8 mouse cellular contexts compared by ENCODE assay signal in the genomic region with DNA sequence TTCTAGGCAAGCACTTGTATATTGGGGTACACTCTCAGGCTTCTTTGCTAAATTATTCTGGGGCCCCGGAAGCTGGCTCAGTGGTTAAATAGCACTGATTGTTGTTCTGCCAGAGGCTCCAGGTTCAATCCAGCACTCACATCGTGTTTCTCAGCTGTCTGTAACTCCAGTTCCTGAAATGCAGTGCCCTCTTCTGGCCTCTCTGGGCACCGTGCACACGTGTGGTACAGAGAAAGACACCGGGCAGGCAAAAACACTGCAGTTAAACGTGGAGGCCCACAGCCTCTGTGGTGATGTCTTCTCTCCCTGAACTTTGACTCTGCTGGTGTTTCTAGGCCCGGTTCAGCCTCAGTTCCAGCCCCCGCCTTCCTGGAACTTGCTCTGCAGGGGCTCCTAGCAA. TPM values are rescaled to one million over a fixed set of nuclear protein-coding genes. Genes with fewer than 3 reads are reported as not detected.
A peak's percentile ranks its signal among the peaks of the same experiment; 100 is the strongest.
DNase-seq lines count a peak whose midpoint lies in the region; TF ChIP-seq lines count a peak whose summit lies in the region.

No protein-coding gene starts in this region.

- peak overlapping the region; percentile 52 for H3K9ac ChIP-seq in MEL (ENCODE audit: control insufficient read depth, low read depth, low read length, poor library complexity, severe bottlenecking)

- peak; percentile 70 to 87 (median 81) for TF ChIP-seq CTCF in MEL (IDR thresholded peaks at IDR 0.05 in 2 of 3, conservative IDR thresholded peaks at IDR 0.05 in 1 of 3; ENCODE audit: control insufficient read depth in 1 of 3, insufficient read depth in 1 of 3, low read depth in 2 of 3, low read length in 3 of 3, poor library complexity in 1 of 3, severe bottlenecking in 1 of 3)

- no peaks in the 10 kb centered on the region for H3K27me3 ChIP-seq in MEL (ENCODE audit: control insufficient read depth in 1 of 2, insufficient read depth in 2 of 2, low read length in 2 of 2)
- H3K27me3 ChIP-seq in embryonic facial prominence, embryonic 10.5 days (replicated peaks; ENCODE audit: low read depth, poor library complexity, severe bottlenecking) = no peaks in the 10 kb centered on the region
- H3K27me3 ChIP-seq in limb, embryonic 10.5 days (ENCODE audit: low read depth, poor library complexity, severe bottlenecking) = no peaks in the 10 kb centered on the region

- peaks cover 0 to 18% of the 10 kb centered on the region in 2 experiments; a peak in 2 of 4 replicates for H3K36me3 ChIP-seq in MEL (ENCODE audit: control insufficient read depth in 1 of 2, insufficient read depth in 2 of 2, low read length in 2 of 2)
- no peaks in the 10 kb centered on the region for H3K36me3 ChIP-seq in embryonic facial prominence, embryonic 10.5 days (replicated peaks)
- no peaks in the 10 kb centered on the region for H3K36me3 ChIP-seq in limb, embryonic 10.5 days

- no peak for TF ChIP-seq EP300 in MEL (IDR thresholded peaks at IDR 0.05; ENCODE audit: low read depth in 1 of 2, low read length in 2 of 2)

- WGBS in embryonic facial prominence, embryonic 10.5 days = 23% methylated on average over 8 of the region's 8 CpGs
- 25% methylated on average over 8 of the region's 8 CpGs for WGBS in limb, embryonic 10.5 days

- 0 out of 4 replicates have a peak, but pooled peaks of 1 of the 2 experiments have one; percentile 24 for TF ChIP-seq POLR2A in MEL (IDR thresholded peaks at IDR 0.05; ENCODE audit: control insufficient read depth in 1 of 2, insufficient read depth in 1 of 2, low read depth in 1 of 2, low read length in 2 of 2, poor library complexity in 1 of 2)

- no peak overlapping the region for H3K27ac ChIP-seq in MEL (ENCODE audit: control insufficient read depth, low read depth, low read length)
- H3K27ac ChIP-seq in embryonic facial prominence, embryonic 10.5 days (replicated peaks) = peak overlapping the region; percentile 40; the same call in 1 of the 2 replicates
- H3K27ac ChIP-seq in limb, embryonic 10.5 days = peak overlapping the region; percentile 30; the same call in 1 of the 2 replicates

- peaks cover 12 to 19% of the 10 kb centered on the region in 2 experiments for H3K4me1 ChIP-seq in MEL (ENCODE audit: control insufficient read depth in 1 of 2, insufficient read depth in 2 of 2, low read length in 2 of 2)
- H3K4me1 ChIP-seq in embryonic facial prominence, embryonic 10.5 days = peaks cover 17% of the 10 kb centered on the region
- H3K4me1 ChIP-seq in limb, embryonic 10.5 days = peaks cover 8% of the 10 kb centered on the region

- peaks cover 7% of the 10 kb centered on the region for H3K79me2 ChIP-seq in MEL (ENCODE audit: control insufficient read depth, insufficient read depth, low read length, poor library complexity)

- DNase-seq in layer of hippocampus, adult 11-12 months (ENCODE audit: low spot score) = peak; percentile 20
- DNase-seq in layer of hippocampus, adult 18-20 months (ENCODE audit: low spot score in 2 of 2) = no peak
- DNase-seq in MEL (ENCODE audit: low read depth, low spot score) (peak; percentile 86), MN1 (ENCODE audit: low spot score) (no peak)
- peak; percentile 54 for DNase-seq in embryonic facial prominence, embryonic 10.5 days (ENCODE audit: low spot score)
- DNase-seq in limb, embryonic 10.5 days (ENCODE audit: low spot score) = peak; percentile 44
- peak; percentile 86 for DNase-seq in naive thymus-derived CD4-positive, alpha-beta T cell, adult 2 months (ENCODE audit: low read depth)
- no peak for DNase-seq in layer of hippocampus, postnatal 14 days (ENCODE audit: low spot score in 2 of 2)

- peak; percentile 64 for TF ChIP-seq RAD21 in MEL (IDR thresholded peaks at IDR 0.05; ENCODE audit: low read depth, low read length)

- H3K4me3 ChIP-seq in MEL (ENCODE audit: control insufficient read depth in 1 of 2, insufficient read depth in 1 of 2, low read depth in 2 of 2, low read length in 2 of 2) = peak overlapping the region; percentile 9 to 32; a peak in 3 of 4 replicates
- H3K4me3 ChIP-seq in embryonic facial prominence, embryonic 10.5 days = no peak overlapping the region
- no peak overlapping the region for H3K4me3 ChIP-seq in limb, embryonic 10.5 days

- H3K9me3 ChIP-seq in MEL (replicated peaks; ENCODE audit: insufficient read depth, low read length) = no peaks in the 10 kb centered on the region
- H3K9me3 ChIP-seq in embryonic facial prominence, embryonic 10.5 days = no peaks in the 10 kb centered on the region
- H3K9me3 ChIP-seq in limb, embryonic 10.5 days (replicated peaks) = no peaks in the 10 kb centered on the region

TF ChIP-seq in MEL, 35 proteins besides CTCF, POLR2A, EP300 and RAD21:
- TF ChIP-seq MAX (IDR thresholded peaks at IDR 0.05; ENCODE audit: low read length) = peak; percentile 79
- TF ChIP-seq JUND (IDR thresholded peaks at IDR 0.05; ENCODE audit: low read depth, low read length) = no peak
- no peak for TF ChIP-seq GATA1 (IDR thresholded peaks at IDR 0.05; ENCODE audit: low read depth, low read length)
- peak; percentile 25; the same call in 1 of the 2 replicates for TF ChIP-seq TCF12 (IDR thresholded peaks at IDR 0.05; ENCODE audit: low read depth, low read length)
- 0 out of 2 replicates have a peak, but pooled peaks have one; percentile 21 for TF ChIP-seq RCOR1 (IDR thresholded peaks at IDR 0.05; ENCODE audit: low read depth, low read length)
- peak; percentile 61 for TF ChIP-seq HCFC1 (IDR thresholded peaks at IDR 0.05; ENCODE audit: low read depth, low read length)
- peak; percentile 75 for TF ChIP-seq ELF1 (IDR thresholded peaks at IDR 0.05; ENCODE audit: low read depth, low read length)
- peak; percentile 32; the same call in 1 of the 2 replicates for TF ChIP-seq NELFE (IDR thresholded peaks at IDR 0.05; ENCODE audit: low read depth, low read length)
- TF ChIP-seq MYC (IDR thresholded peaks at IDR 0.05; ENCODE audit: low read depth, low read length) = peak; percentile 96
- peak; percentile 67 for TF ChIP-seq SMC3 (IDR thresholded peaks at IDR 0.05; ENCODE audit: low read depth, low read length)
- peak; percentile 77 for TF ChIP-seq SIN3A (IDR thresholded peaks at IDR 0.05; ENCODE audit: low read length)
- TF ChIP-seq USF1 (IDR thresholded peaks at IDR 0.05; ENCODE audit: low read depth, low read length) = peak; percentile 68
- no peak for TF ChIP-seq MAFK (IDR thresholded peaks at IDR 0.05; ENCODE audit: borderline replicate concordance, low read depth, low read length)
- peak; percentile 93 for TF ChIP-seq MXI1 (IDR thresholded peaks at IDR 0.05; ENCODE audit: low read depth, low read length)
- peak; percentile 40; the same call in 1 of the 2 replicates for TF ChIP-seq ETS1 (IDR thresholded peaks at IDR 0.05; ENCODE audit: low read depth, low read length)
- peak; percentile 46 for TF ChIP-seq ZC3H11A (IDR thresholded peaks at IDR 0.05; ENCODE audit: low read depth, low read length)

RNA-seq across cellular contexts. Expression of a gene that starts 4.5 kb away (rescaled TPM):
- total RNA-seq in layer of hippocampus, adult 18-20 months (2021) = 10 to 100 TPM; 35.0 to 38.6 TPM
- 177 and 182 TPM in 2 replicates for total RNA-seq in MEL (2012; rRNA removed)
- 100 to 1,000 TPM in 1 of 2 experiments, not detected in 1; 109 TPM for polyA plus RNA-seq in MEL (2012; ENCODE audit: insufficient read depth in 1 of 2, insufficient read length in 2 of 2, low read depth in 1 of 2, low replicate concordance in 2 of 2, missing spikeins in 1 of 2)
- polyA plus RNA-seq in embryonic facial prominence, embryonic 10.5 days (2016; fragmentation: Nextera tagmentation; extraction: Ambion mirVana) = 82.5 and 86.4 TPM in 2 replicates
- 89.7 and 93.9 TPM in 2 replicates for polyA plus RNA-seq in limb, embryonic 10.5 days (2016; fragmentation: Nextera tagmentation; extraction: Ambion mirVana)
- total RNA-seq in layer of hippocampus, postnatal 14 days (2021) = 10 to 100 TPM; 47.4 to 50.6 TPM

RNA-seq across cellular contexts. Expression of a gene that starts 17.7 kb away (rescaled TPM):
- under 1 TPM; 0.18 to 0.30 TPM for total RNA-seq in layer of hippocampus, adult 18-20 months (2021)
- total RNA-seq in MEL (2012; rRNA removed) = 0.92 and 1.3 TPM in 2 replicates
- 1 to 10 TPM in 1 of 2 experiments, not detected in 1; 9.7 TPM for polyA plus RNA-seq in MEL (2012; ENCODE audit: insufficient read depth in 1 of 2, insufficient read length in 2 of 2, low read depth in 1 of 2, low replicate concordance in 2 of 2, missing spikeins in 1 of 2)
- polyA plus RNA-seq in embryonic facial prominence, embryonic 10.5 days (2016; fragmentation: Nextera tagmentation; extraction: Ambion mirVana) = 0.73 and 0.82 TPM in 2 replicates
- polyA plus RNA-seq in limb, embryonic 10.5 days (2016; fragmentation: Nextera tagmentation; extraction: Ambion mirVana) = 0.46 and 0.69 TPM in 2 replicates
- under 1 TPM; 0.32 to 0.57 TPM for total RNA-seq in layer of hippocampus, postnatal 14 days (2021)

RNA-seq across cellular contexts. Expression of a gene that starts 17.8 kb away (rescaled TPM):
- 10 to 100 TPM; 22.0 to 22.8 TPM for total RNA-seq in layer of hippocampus, adult 18-20 months (2021)
- total RNA-seq in MEL (2012; rRNA removed) = 238 and 253 TPM in 2 replicates
- 100 to 1,000 TPM in 1 of 2 experiments, not detected in 1; 290 TPM for polyA plus RNA-seq in MEL (2012; ENCODE audit: insufficient read depth in 1 of 2, insufficient read length in 2 of 2, low read depth in 1 of 2, low replicate concordance in 2 of 2, missing spikeins in 1 of 2)
- polyA plus RNA-seq in embryonic facial prominence, embryonic 10.5 days (2016; fragmentation: Nextera tagmentation; extraction: Ambion mirVana) = 363 and 380 TPM in 2 replicates
- 340 and 453 TPM in 2 replicates for polyA plus RNA-seq in limb, embryonic 10.5 days (2016; fragmentation: Nextera tagmentation; extraction: Ambion mirVana)
- total RNA-seq in layer of hippocampus, postnatal 14 days (2021) = 10 to 100 TPM; 27.9 to 31.1 TPM

RNA-seq across cellular contexts. Expression of a gene that starts 34.2 kb away (rescaled TPM):
- 10 to 100 TPM; 62.6 to 66.0 TPM for total RNA-seq in layer of hippocampus, adult 18-20 months (2021)
- 33.4 and 37.6 TPM in 2 replicates for total RNA-seq in MEL (2012; rRNA removed)
- 10 to 100 TPM in 1 of 2 experiments, not detected in 1; 58.3 TPM for polyA plus RNA-seq in MEL (2012; ENCODE audit: insufficient read depth in 1 of 2, insufficient read length in 2 of 2, low read depth in 1 of 2, low replicate concordance in 2 of 2, missing spikeins in 1 of 2)
- 65.1 and 69.1 TPM in 2 replicates for polyA plus RNA-seq in embryonic facial prominence, embryonic 10.5 days (2016; fragmentation: Nextera tagmentation; extraction: Ambion mirVana)
- 70.6 and 73.6 TPM in 2 replicates for polyA plus RNA-seq in limb, embryonic 10.5 days (2016; fragmentation: Nextera tagmentation; extraction: Ambion mirVana)
- total RNA-seq in layer of hippocampus, postnatal 14 days (2021) = 10 to 100 TPM; 55.5 to 57.2 TPM

RNA-seq across cellular contexts. Expression of a gene that starts 45.4 kb away (rescaled TPM):
- total RNA-seq in layer of hippocampus, adult 18-20 months (2021) = 1 to 10 TPM; 5.9 to 7.9 TPM
- total RNA-seq in MEL (2012; rRNA removed) = 30.6 and 41.3 TPM in 2 replicates
- polyA plus RNA-seq in MEL (2012; ENCODE audit: insufficient read depth in 1 of 2, insufficient read length in 2 of 2, low read depth in 1 of 2, low replicate concordance in 2 of 2, missing spikeins in 1 of 2) = 100 to 1,000 TPM in 1 of 2 experiments, not detected in 1; 116 TPM
- polyA plus RNA-seq in embryonic facial prominence, embryonic 10.5 days (2016; fragmentation: Nextera tagmentation; extraction: Ambion mirVana) = 27.3 and 30.0 TPM in 2 replicates
- 27.0 and 29.9 TPM in 2 replicates for polyA plus RNA-seq in limb, embryonic 10.5 days (2016; fragmentation: Nextera tagmentation; extraction: Ambion mirVana)
- 1 to 10 TPM; 6.9 to 8.6 TPM for total RNA-seq in layer of hippocampus, postnatal 14 days (2021)

Comparison
In these comparisons a context has a peak if more than half of its experiments do, and no peak if none do; other contexts are left out.
1. DNase-seq: peak in layer of hippocampus, adult 11-12 months (single experiment), MEL (single experiment), embryonic facial prominence, embryonic 10.5 days (single experiment), limb, embryonic 10.5 days (single experiment) and naive thymus-derived CD4-positive, alpha-beta T cell, adult 2 months (single experiment); none in layer of hippocampus, adult 18-20 months (0 of 2), MN1 (single experiment) and layer of hippocampus, postnatal 14 days (0 of 2).
2. H3K4me3 ChIP-seq: peak in MEL (2 of 2); none in embryonic facial prominence, embryonic 10.5 days (single experiment) and limb, embryonic 10.5 days (single experiment).